Mouse (Mus musculus): ENCODE results near the gene Nt5c. TPM values are rescaled to one million over a fixed set of nuclear protein-coding genes. Genes with fewer than 3 reads are reported as not detected.

The Nt5c gene
- polyA plus RNA-seq, 1 experiment from 2014 or later = 133 TPM

DNA sequence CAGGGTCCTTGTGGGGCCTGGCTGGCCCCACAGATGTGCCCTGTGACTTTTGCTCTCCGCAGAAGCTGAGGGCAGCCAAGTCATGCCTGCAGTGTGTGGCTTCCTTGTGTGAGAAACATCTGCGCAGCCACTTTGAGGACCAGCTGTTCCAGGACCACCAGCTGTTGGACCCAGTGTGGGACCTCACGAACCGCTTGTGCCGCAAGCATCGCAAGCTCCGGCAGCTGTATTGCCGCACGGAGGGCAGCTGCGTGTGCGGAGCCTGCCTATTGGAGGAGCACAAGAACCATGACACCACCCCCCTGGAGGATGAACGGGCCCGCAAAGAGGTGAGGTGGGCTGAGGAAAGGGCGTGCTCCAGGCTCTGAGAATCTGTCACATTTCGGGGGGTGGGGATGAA, 50.2 kb downstream of the Nt5c start:
- Histone ChIP-seq H3K4me2 (ENCODE audit: low read length) (no peak overlapping the region), H3K9ac (ENCODE audit: low read length) (no peak overlapping the region), H3K27ac (ENCODE audit: low read depth) (no peak overlapping the region), H3K4me1 (replicated peaks; ENCODE audit: control insufficient read depth, insufficient read depth, low read length) (0 out of 2 replicates have a peak, but pooled peaks cover 2% of the 10 kb centered on the region), H3K36me3 (ENCODE audit: control insufficient read depth, insufficient read depth, low read length) (no peaks in the 10 kb centered on the region), H3K4me3 (ENCODE audit: low read depth, low read length) (no peak overlapping the region), H3K9me3 (ENCODE audit: control insufficient read depth, low read length) (no peaks in the 10 kb centered on the region), H3K27me3 (replicated peaks; ENCODE audit: control insufficient read depth, insufficient read depth, low read length) (no peaks in the 10 kb centered on the region)
- ATAC-seq (replicated peaks; ENCODE audit: low FRiP score, low TSS enrichment, low read depth) (no peak), DNase-seq (ENCODE audit: low spot score) (no peak)
- WGBS = 42% methylated on average over 15 of the region's 15 CpGs

Small RNA genes lying within 50 kb of the gene (microRNA-seq; reads per million reads assigned to microRNA genes)
- not detected for gene Mir3968

Other genes with a start within 250 kb of the Nt5c start
- not detected in 2 replicates for gene Grin2c, start 224.6 kb downstream of the Nt5c start, polyA plus RNA-seq (2014; fragmentation: Nextera tagmentation; extraction: Ambion mirVana)
- gene Fdxr, start 214.8 kb downstream of the Nt5c start, polyA plus RNA-seq (2014; fragmentation: Nextera tagmentation; extraction: Ambion mirVana) = 11.3 and 14.2 TPM in 2 replicates
- gene Fads6, start 194.2 kb downstream of the Nt5c start, polyA plus RNA-seq (2014; fragmentation: Nextera tagmentation; extraction: Ambion mirVana) = 1.4 and 1.6 TPM in 2 replicates
- not detected in 2 replicates for gene Otop2, start 184.7 kb downstream of the Nt5c start, polyA plus RNA-seq (2014; fragmentation: Nextera tagmentation; extraction: Ambion mirVana)
- gene Ush1g, start 169.8 kb downstream of the Nt5c start, polyA plus RNA-seq (2014; fragmentation: Nextera tagmentation; extraction: Ambion mirVana) = 0.14 TPM in 1 of 2 replicates, not detected in the other
- gene Otop3, start 157.1 kb downstream of the Nt5c start, polyA plus RNA-seq (2014; fragmentation: Nextera tagmentation; extraction: Ambion mirVana) = 0.36 and 0.65 TPM in 2 replicates
- gene Hid1, start 124.1 kb downstream of the Nt5c start, polyA plus RNA-seq (2014; fragmentation: Nextera tagmentation; extraction: Ambion mirVana) = 11.5 and 14.4 TPM in 2 replicates
- 10.6 and 11.6 TPM in 2 replicates for gene Cdr2l, start 109.9 kb downstream of the Nt5c start, polyA plus RNA-seq (2014; fragmentation: Nextera tagmentation; extraction: Ambion mirVana)
- 218 and 224 TPM in 2 replicates for gene Mrpl58, start 88.1 kb downstream of the Nt5c start, polyA plus RNA-seq (2014; fragmentation: Nextera tagmentation; extraction: Ambion mirVana)
- gene Atp5h, start 71.9 kb downstream of the Nt5c start, polyA plus RNA-seq (2014; fragmentation: Nextera tagmentation; extraction: Ambion mirVana) = 899 and 962 TPM in 2 replicates
- 11.0 and 18.8 TPM in 2 replicates for gene Kctd2, start 71.7 kb downstream of the Nt5c start, polyA plus RNA-seq (2014; fragmentation: Nextera tagmentation; extraction: Ambion mirVana)
- gene Trim80, start 51.3 kb downstream of the Nt5c start, polyA plus RNA-seq (2014; fragmentation: Nextera tagmentation; extraction: Ambion mirVana) = 0.12 TPM in 2 replicates
- gene Slc16a5, start 29.4 kb downstream of the Nt5c start, polyA plus RNA-seq (2014; fragmentation: Nextera tagmentation; extraction: Ambion mirVana) = 1.9 and 2.5 TPM in 2 replicates
- gene Armc7, start 16.2 kb downstream of the Nt5c start, polyA plus RNA-seq (2014; fragmentation: Nextera tagmentation; extraction: Ambion mirVana) = 6.5 and 6.9 TPM in 2 replicates
- gene Jpt1, start 22.5 kb upstream of the Nt5c start, polyA plus RNA-seq (2014; fragmentation: Nextera tagmentation; extraction: Ambion mirVana) = 573 and 633 TPM in 2 replicates
- gene Sumo2, start 44.4 kb upstream of the Nt5c start, polyA plus RNA-seq (2014; fragmentation: Nextera tagmentation; extraction: Ambion mirVana) = 891 and 947 TPM in 2 replicates
- 192 TPM in 2 replicates for gene Nup85, start 72.6 kb upstream of the Nt5c start, polyA plus RNA-seq (2014; fragmentation: Nextera tagmentation; extraction: Ambion mirVana)
- gene Mrps7, start 112.1 kb upstream of the Nt5c start, polyA plus RNA-seq (2014; fragmentation: Nextera tagmentation; extraction: Ambion mirVana) = 94.0 and 105 TPM in 2 replicates
- gene Gga3, start 112.2 kb upstream of the Nt5c start, polyA plus RNA-seq (2014; fragmentation: Nextera tagmentation; extraction: Ambion mirVana) = 19.2 and 20.8 TPM in 2 replicates
- gene Mif4gd, start 121.1 kb upstream of the Nt5c start, polyA plus RNA-seq (2014; fragmentation: Nextera tagmentation; extraction: Ambion mirVana) = 26.2 and 28.3 TPM in 2 replicates
- gene Slc25a19, start 136.4 kb upstream of the Nt5c start, polyA plus RNA-seq (2014; fragmentation: Nextera tagmentation; extraction: Ambion mirVana) = 23.3 and 26.4 TPM in 2 replicates
- gene Grb2, start 216.7 kb upstream of the Nt5c start, polyA plus RNA-seq (2014; fragmentation: Nextera tagmentation; extraction: Ambion mirVana) = 39.4 and 52.3 TPM in 2 replicates